Mouse (Mus musculus) embryonic fibroblast, embryonic 13.5 days (primary cell): Measurements from ENCODE around the gene Cog2. TPM values are rescaled to one million over a fixed set of nuclear protein-coding genes. Genes with fewer than 3 reads are reported as not detected.

Source experiments
- H3K27ac ChIP-seq: 2 replicates; pipeline ENCODE4 v1.5.1; 2012; ENCODE audit warnings: low read length, control low read depth, inconsistent platforms; ENCODE audit not compliant: insufficient read depth
- H3K4me1 ChIP-seq: 2 replicates; pipeline ENCODE4 v1.6.1; 2011; ENCODE audit warnings: low read length; ENCODE audit not compliant: control insufficient read depth, insufficient read depth
- H3K4me3 ChIP-seq: 2 replicates; pipeline ENCODE4 v1.5.1; 2011; ENCODE audit warnings: mild to moderate bottlenecking, control low read depth, low read length; ENCODE audit not compliant: insufficient read depth
- CTCF ChIP-seq: IDR thresholded peaks from 2 replicates; pipeline ENCODE4 v1.5.1; 2011; ENCODE audit warnings: mild to moderate bottlenecking, control low read depth, low read length, moderate library complexity, borderline replicate concordance; ENCODE audit not compliant: insufficient read depth
- POLR2A ChIP-seq: IDR thresholded peaks from 2 replicates; pipeline ENCODE4 v1.6.1; 2011; ENCODE audit warnings: low read depth, mild to moderate bottlenecking, control low read depth, low read length, moderate library complexity
- polyA plus RNA-seq: library from polyadenylated mRNA; stranded (reverse); fragments of >200 nt; gene quantifications from 2 replicates; pipeline ENCODE4 v1.2.4, GENCODE M21; 2011; ENCODE audit warnings: low read depth; ENCODE audit not compliant: missing spikeins, insufficient read length

Cog2 gene
- polyA plus RNA-seq, 1 experiment = 26.7 TPM

DNA sequence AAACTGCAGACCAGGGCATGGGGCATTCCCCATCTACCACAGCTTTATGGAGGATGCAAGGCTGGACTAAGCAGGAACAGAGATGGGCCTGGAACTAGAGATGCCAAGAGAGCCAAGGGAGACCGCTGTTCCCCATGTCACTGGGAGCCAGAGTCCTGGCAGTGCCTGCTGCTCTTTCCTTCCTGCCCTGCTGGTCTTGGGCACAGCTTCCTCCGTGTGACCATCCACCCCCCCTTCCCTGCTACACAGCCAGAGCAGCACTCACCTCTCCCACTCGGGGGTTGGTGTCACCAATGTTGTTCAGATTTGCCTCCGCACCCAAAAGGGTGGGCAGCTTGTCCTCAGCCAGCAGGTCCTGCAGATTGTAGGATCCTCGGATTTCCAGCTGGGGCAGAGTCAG lies 36.9 kb downstream of the Cog2 start:
- no peak for TF ChIP-seq POLR2A
- TF ChIP-seq CTCF = no peak
- no peaks in the 10 kb centered on the region for H3K4me1 ChIP-seq
- H3K27ac ChIP-seq = no peak overlapping the region
- H3K4me3 ChIP-seq = no peak overlapping the region

DNA sequence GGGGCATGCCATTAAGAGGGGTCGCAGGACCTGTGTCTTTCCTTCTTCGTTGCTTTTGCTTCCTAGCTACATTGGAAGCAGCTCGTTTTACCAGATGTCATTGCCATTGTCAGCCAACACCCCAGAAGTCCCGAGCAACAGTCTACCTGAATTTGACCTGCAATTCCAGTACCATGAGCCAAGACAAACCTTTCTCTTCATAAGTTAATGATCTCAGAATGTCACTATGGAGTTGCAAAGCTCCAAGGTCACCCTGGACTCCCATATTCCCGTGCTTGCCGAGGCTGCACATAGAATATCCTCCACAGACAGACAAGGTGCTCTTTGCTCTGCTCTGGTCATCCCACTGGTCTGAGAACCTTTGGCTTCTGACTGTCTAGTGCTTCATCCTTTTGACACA lies 46.6 kb downstream of the Cog2 start:
- H3K4me1 ChIP-seq = no peaks in the 10 kb centered on the region
- TF ChIP-seq POLR2A (no peak), CTCF (no peak)
- no peak overlapping the region for H3K4me3 ChIP-seq
- no peak overlapping the region for H3K27ac ChIP-seq

DNA sequence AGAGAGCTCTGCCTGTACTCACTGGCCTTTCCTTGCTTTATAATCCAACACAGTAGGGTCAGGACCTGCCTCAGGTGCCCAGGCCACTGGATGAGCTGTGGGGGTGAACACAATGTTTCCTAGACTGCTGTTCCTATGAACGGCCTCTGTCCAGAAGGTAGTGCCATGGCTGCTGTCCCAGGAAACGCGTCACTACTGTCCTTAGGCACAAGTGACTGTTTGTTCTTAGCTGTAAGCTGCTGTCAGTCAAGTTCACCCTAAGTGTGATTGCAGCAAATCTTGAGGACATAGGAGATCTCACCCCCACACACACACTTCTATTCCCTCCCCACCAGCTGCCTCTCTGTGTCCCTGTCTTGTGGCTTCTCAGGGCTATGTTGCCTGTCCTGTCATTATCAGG lies 47.0 kb downstream of the Cog2 start:
- TF ChIP-seq CTCF (no peak), POLR2A (no peak)
- no peak overlapping the region for H3K4me3 ChIP-seq

DNA sequence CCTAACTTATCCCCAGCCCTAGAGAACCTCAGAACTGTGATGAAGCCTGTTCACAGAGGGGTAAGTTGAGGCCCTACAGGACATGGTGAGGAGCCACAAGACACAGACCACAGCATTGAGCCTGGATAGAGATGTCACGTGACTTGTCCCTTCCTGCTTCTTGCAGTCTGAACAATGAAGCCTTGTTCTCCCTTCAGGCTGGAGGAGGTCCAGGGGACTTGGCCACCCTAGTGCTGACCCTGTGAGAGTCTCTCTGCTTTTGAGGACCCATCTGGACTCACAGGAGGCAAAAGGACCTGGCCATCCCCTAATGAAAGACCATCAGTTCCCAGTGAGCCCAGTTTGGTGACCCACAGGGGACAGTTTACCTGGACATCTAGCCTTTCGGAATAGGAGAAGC lies 48.5 kb downstream of the Cog2 start:
- TF ChIP-seq CTCF (no peak), POLR2A (no peak)
- Histone ChIP-seq H3K27ac (no peak overlapping the region), H3K4me1 (no peaks in the 10 kb centered on the region), H3K4me3 (no peak overlapping the region)

More for the DNA sequence above, 47.0 kb downstream of the Cog2 start:
- Histone ChIP-seq H3K4me1 (no peaks in the 10 kb centered on the region), H3K27ac (no peak overlapping the region)

DNA sequence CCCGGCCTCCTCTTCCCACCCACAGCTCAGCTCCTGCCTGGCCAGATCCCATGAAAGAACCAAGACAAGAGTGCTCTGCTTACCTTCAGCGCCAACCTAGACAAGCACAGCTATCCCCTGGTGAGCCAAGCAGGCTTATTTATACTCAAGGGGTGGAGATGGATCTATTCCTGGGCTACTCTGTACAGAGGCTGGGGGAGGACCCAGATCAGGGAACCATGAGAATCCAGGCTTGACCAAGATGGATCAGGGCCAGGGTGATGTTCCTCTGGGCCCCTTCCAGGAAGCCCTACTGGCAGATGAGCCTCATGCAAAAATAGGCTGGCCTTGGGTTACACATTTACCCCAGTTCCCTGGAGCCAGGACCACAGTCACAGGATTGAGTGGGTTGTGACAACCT lies 49.0 kb downstream of the Cog2 start, which contains the start of gene Agt:
TSS of gene Agt (minus strand) at position 114 of the 400 bp plus-strand sequence.
- TF ChIP-seq CTCF (no peak), POLR2A (no peak)
- H3K27ac ChIP-seq = no peak within 1 kb of the TSS
- H3K4me3 ChIP-seq = no peak within 1 kb of the TSS
- no peaks in the 10 kb centered on the region for H3K4me1 ChIP-seq

DNA sequence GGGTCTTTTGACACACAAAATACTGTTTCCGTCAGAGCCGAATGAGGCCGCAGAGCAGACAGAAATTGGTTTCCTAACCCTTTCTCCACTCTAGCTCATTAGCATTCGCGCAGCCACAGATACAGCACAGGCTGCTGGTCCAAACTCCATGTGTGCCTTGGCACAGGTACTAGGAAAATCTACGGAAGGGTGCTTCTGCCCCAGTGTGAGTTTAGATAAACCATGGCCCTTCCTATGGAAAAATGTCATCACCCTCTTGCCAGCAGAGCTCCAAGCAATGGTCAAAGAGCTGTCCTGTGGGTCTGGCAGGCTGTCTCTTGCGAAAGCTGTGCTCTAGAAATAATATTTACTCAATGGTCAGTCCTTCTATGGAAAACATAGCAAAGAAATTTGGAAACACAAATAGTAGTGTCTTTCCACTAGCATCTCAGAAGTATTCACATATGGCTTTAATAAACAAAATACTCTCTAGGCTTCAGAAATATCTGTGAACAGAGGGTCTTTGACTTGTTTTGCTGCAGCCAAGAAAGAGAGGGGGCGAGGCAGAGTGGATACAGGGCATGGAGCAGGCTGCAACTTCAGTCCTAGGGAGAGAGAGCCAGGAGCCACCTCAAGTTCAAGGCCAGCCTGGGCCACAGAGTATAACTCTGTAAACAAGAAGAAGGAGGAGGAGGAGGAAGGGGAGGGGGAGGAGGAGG lies 51.3 kb downstream of the Cog2 start:
- Histone ChIP-seq H3K4me1 (no peaks in the 10 kb centered on the region), H3K27ac (no peak overlapping the region), H3K4me3 (no peak overlapping the region)
- TF ChIP-seq POLR2A (no peak), CTCF (no peak)

DNA sequence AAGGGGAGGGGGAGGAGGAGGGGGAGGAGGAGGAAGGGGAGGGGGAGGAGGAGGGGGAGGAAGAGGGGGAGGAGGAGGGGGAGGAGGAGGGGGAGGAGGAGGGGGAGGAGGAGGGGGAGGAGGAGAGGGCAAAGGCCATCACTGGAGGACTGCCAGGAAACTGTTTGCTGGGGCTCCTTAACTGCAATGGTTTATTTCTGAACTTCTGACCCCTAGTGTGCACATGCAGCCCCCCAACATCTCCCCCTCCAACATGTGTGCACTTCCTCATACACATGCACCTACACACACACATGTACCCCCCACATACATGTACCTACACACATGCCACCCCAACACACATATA lies 51.8 kb downstream of the Cog2 start:
- TF ChIP-seq CTCF (no peak), POLR2A (no peak)
- Histone ChIP-seq H3K4me3 (no peak overlapping the region), H3K27ac (no peak overlapping the region), H3K4me1 (no peaks in the 10 kb centered on the region)

DNA sequence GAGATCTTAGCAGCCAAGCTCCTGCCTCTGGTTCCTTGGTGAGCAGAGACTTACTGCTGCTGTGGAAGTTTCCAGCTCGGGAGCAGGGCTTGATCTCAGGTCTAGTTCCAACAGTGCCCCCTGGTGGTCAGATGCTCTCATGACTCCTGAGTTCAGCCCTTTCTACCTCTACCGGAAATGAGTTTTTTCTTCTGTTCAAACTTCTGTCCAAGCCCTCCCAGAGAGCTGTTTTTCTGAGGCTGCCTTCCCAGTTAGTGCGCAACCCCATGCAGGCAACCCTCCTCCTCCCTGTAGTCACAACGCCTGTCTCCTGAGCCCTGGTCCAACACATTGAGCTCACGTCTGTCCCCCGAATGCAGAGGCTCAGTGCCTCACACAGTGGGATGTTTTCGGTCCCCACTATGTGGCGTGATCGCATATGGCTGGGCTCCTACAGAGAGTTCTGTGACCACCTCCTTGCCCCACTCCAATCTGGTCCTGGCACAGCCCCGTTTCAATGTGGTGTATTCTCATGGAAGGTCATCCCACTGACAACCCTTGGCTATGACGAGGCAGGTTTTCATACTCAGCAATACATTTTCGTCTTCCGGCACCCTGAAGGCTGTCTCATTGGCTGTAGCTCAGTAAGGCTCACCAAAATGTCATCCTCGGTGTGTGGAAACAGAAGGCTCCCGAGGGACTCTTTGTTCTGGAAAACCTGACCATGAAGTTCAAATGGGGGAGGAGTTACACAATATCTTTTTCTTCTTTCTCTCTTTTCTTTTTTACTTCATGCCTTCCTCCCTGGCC lies 53.2 kb downstream of the Cog2 start:
- no peaks in the 10 kb centered on the region for H3K4me1 ChIP-seq
- peak; percentile 59; the same call in 1 of the 2 replicates for TF ChIP-seq CTCF
- no peak for TF ChIP-seq POLR2A
- no peak overlapping the region for H3K27ac ChIP-seq
- no peak overlapping the region for H3K4me3 ChIP-seq

DNA sequence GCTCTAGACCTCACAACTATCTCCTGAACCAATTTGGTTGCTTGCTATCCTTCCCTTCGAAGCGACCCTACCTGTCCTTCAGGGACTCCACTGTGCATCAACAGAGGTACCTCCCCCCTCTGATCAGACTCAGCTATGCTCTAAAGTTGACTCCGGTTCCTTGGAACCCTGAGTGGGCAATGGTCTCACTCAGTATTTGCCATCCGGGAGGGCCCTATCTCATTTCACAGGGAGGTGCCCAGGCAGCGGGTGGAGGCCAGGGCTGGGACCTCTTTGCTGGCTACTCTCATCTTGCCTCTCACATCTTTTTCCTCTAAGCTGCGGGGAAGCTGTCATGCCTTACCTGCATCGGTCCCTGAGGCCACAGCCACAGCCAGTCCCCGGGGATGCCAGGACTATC lies 55.2 kb downstream of the Cog2 start, which contains the start of gene Capn9:
TSS of gene Capn9 (plus strand) at position 301 of the 400 bp plus-strand sequence.
- Histone ChIP-seq H3K4me3 (no peak within 1 kb of the TSS), H3K27ac (no peak within 1 kb of the TSS), H3K4me1 (no peaks in the 10 kb centered on the region)
- TF ChIP-seq POLR2A = no peak
- no peak for TF ChIP-seq CTCF

DNA sequence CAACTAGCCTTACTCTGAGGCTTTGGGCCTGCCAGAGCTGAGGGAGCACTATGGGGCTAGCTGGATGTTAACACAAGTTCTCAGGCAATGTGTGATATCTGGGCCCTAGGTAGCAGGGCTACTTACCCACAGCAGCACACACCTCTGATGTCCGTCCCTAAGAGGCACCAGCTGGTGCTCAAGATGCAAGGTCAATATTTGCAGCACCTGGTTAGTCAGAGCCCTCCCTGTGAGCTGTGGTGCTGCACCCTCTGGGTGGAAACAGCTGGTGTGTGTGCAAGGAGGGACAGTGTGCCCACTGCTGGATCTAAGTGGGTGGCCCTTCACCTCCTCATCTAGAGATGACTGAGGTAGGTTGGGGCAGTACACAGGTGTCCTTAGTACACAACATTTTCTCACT lies 56.2 kb downstream of the Cog2 start:
- no peaks in the 10 kb centered on the region for H3K4me1 ChIP-seq
- H3K4me3 ChIP-seq = no peak overlapping the region
- no peak for TF ChIP-seq POLR2A
- TF ChIP-seq CTCF = no peak
- H3K27ac ChIP-seq = no peak overlapping the region
